Mouse (Mus musculus): ENCODE measurements around the gene Tbc1d24. TPM values are rescaled to one million over a fixed set of nuclear protein-coding genes. Genes with fewer than 3 reads are reported as not detected.

Tbc1d24 gene
- total and polyA plus RNA-seq, 3 experiments, result 4.2 to 6.6 (median 4.5) TPM

- dilution Hi-C loops (cut with MboI; ENCODE audit: extremely low pct_ligation_motif_present, extremely low pct_unique_long_range_greater_than_20kb, low sequenced_read_pairs), result no loop called here
- Histone ChIP-seq H3K27ac (ENCODE audit: insufficient read depth, low read depth) (no peak overlapping the region), H3K9ac (ENCODE audit: insufficient read depth, low read depth) (peak overlapping the region; percentile 2; the same call in 1 of the 2 replicates), H3K4me1 (ENCODE audit: control insufficient read depth in 1 of 2, insufficient read depth in 2 of 2) (peaks cover 2 to 20% of the 10 kb centered on the region in 2 experiments; a peak in 2 of 4 replicates), H3K79me2 (replicated peaks; ENCODE audit: control insufficient read depth, extremely low read depth, insufficient read depth, poor library complexity, severe bottlenecking) (no peaks in the 10 kb centered on the region), H3K4me3 (replicated peaks in 1 of 3; ENCODE audit: low read depth in 2 of 3, low read length in 2 of 3, poor library complexity in 1 of 3) (peak overlapping the region; percentile 42 to 53 (median 50)), H3K9me3 (replicated peaks; ENCODE audit: low read length) (no peaks in the 10 kb centered on the region), H3K4me2 (ENCODE audit: insufficient read depth, low read depth, poor library complexity, severe bottlenecking) (peak overlapping the region; percentile 32), H3K36me3 (replicated peaks in 1 of 2; ENCODE audit: control insufficient read depth in 1 of 2, insufficient read depth in 1 of 2, low read length in 1 of 2) (no peaks in the 10 kb centered on the region), H3K27me3 (replicated peaks) (no peaks in the 10 kb centered on the region)
- peak; percentile 83 for DNase-seq (ENCODE audit: extremely low read depth)
- in situ Hi-C loops (cut with MboI; ENCODE audit: low pct_ligation_motif_present, low pct_unique_long_range_greater_than_20kb, low sequenced_read_pairs), result no loop called here
- no peak for TF ChIP-seq RCOR1 (conservative IDR thresholded peaks at IDR 0.05; ENCODE audit: low read depth, low read length)
- TF ChIP-seq TBP (conservative IDR thresholded peaks at IDR 0.05; ENCODE audit: low read depth, low read length), result no peak
- peak; percentile 41; the same call in 1 of the 2 replicates for TF ChIP-seq TCF12 (IDR thresholded peaks at IDR 0.05; ENCODE audit: low read depth, low read length)
- TF ChIP-seq ZNF384 (IDR thresholded peaks at IDR 0.05; ENCODE audit: low read depth, low read length), result no peak
- TF ChIP-seq RAD21 (IDR thresholded peaks at IDR 0.05; ENCODE audit: low read depth, low read length), result peak; percentile 72
- TF ChIP-seq EP300 (IDR thresholded peaks at IDR 0.05; ENCODE audit: low read length), result no peak
- no peak for TF ChIP-seq KAT2A (IDR thresholded peaks at IDR 0.05; ENCODE audit: insufficient replicate concordance, low read length)
- TF ChIP-seq UBTF (IDR thresholded peaks at IDR 0.05; ENCODE audit: low read depth, low read length), result 0 out of 2 replicates have a peak, but pooled peaks have one; percentile 47
- TF ChIP-seq JUND (conservative IDR thresholded peaks at IDR 0.05; ENCODE audit: low read depth, low read length), result no peak
- TF ChIP-seq ZC3H11A (IDR thresholded peaks at IDR 0.05; ENCODE audit: low read depth, low read length), result no peak
- TF ChIP-seq MEF2A (IDR thresholded peaks at IDR 0.05; ENCODE audit: borderline replicate concordance, low read depth, low read length), result no peak
- no peak for TF ChIP-seq PAX5 (IDR thresholded peaks at IDR 0.05; ENCODE audit: low read length)
- TF ChIP-seq MXI1 (IDR thresholded peaks at IDR 0.05; ENCODE audit: low read depth, low read length), result peak; percentile 54; the same call in 1 of the 2 replicates
- TF ChIP-seq ELF1 (IDR thresholded peaks at IDR 0.05; ENCODE audit: low read depth, low read length), result peak; percentile 26; the same call in 1 of the 2 replicates
- no peak for TF ChIP-seq HCFC1 (IDR thresholded peaks at IDR 0.05; ENCODE audit: low read depth, low read length)
- TF ChIP-seq NRF1 (IDR thresholded peaks at IDR 0.05; ENCODE audit: low read depth, low read length), result no peak
- no peak; the same call in 1 of the 2 replicates for TF ChIP-seq MYC (IDR thresholded peaks at IDR 0.05; ENCODE audit: low read depth, low read length)
- peak; percentile 30; the same call in 1 of the 2 replicates for TF ChIP-seq NELFE (IDR thresholded peaks at IDR 0.05; ENCODE audit: low read depth, low read length)
- peak; percentile 87 for TF ChIP-seq SMC3 (IDR thresholded peaks at IDR 0.05; ENCODE audit: low read depth, low read length)
- TF ChIP-seq CTCF (conservative IDR thresholded peaks at IDR 0.05 in 1 of 2, IDR thresholded peaks at IDR 0.05 in 1 of 2; ENCODE audit: low read depth in 2 of 2, low read length in 2 of 2), result peak in 1 of 2 experiments; percentile 98; a peak in 3 of 4 replicates
- peak; percentile 34; the same call in 1 of the 2 replicates for TF ChIP-seq IRF4 (IDR thresholded peaks at IDR 0.05; ENCODE audit: low read depth, low read length)
- no peak for TF ChIP-seq POLR2A (IDR thresholded peaks at IDR 0.05; ENCODE audit: low read depth, low read length)
- TF ChIP-seq MAZ (IDR thresholded peaks at IDR 0.05; ENCODE audit: low read depth, low read length), result no peak
Measured at GRCm38 (mm10) chr17:24151890-24152563, 53.3 kb downstream of the Tbc1d24 start.
